Mouse (Mus musculus) cerebellum, postnatal 14 days (tissue): ENCODE data around the gene Zbtb20.
A peak's percentile ranks its signal among the peaks of the same experiment; 100 is the strongest.
"Not testable (repeated sequence)": the region's sequence is repeated elsewhere in the genome, so short reads cannot be mapped to it uniquely, and the experiment has no call there.

ENCODE experiments used
- DNase-seq, 2 experiments: peaks; one replicate each; pipeline ENCODE4 v3.0.0; 2021; ENCODE audit warnings: mixed read lengths in 2 of 2

The Zbtb20 gene

DNA sequence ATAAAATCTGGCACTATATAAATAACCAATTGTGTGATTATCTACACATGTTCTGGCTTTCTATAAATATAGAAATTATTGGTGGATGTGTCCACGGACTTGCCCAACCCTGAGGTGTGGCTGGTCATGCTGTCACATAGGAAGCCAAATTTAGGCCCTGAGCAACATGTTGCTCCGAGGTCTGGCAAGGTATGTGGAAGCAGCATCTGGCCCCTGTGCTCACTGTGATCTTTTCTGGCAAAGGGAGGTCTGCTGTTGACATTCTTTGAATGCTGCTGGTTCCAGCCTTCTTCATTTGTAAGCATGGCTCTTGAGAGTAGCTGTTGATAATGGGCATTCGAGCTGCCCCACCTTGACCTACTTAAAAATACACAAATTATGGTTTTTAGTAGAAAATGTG lies 35.0 kb downstream of the Zbtb20 start:
- DNase-seq = peak; percentile 52 to 63

DNA sequence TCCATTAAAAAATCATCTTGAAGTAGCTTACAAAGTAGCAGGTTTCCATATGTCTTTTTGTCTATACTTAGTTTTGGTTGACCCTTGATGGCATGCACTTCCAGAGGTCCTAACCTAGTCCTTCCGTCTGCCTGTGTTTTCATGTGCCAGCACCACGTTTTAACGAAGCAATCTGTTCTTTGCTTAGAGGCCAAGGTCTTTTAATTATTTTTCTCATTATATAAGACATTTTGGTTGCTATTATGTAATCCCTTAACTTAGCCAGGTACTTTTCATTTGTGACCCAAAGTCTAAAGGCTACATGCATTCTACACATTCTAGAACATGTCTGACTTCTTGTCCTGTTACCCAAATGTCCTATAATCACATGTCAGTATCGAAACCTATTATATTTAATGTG lies 35.6 kb downstream of the Zbtb20 start:
- no peak for DNase-seq

DNA sequence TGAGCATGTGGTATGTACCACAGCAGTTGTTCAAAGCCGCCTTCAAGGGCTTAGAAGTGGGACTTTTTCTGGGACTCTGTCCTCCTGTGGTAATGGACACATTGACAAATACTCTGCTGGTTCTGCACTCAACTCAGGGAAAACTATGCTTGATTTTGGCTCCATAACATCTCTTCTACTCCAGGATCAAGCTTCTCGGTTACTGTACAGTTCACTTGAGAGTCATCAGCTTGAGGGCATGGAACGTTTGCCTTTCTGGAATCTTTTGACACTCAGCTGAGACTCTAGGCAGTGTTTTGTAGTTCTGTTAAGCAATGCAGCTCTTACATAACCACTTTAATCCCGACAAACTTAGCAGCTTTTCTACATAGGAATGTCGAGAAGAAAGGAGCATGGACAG lies 36.1 kb downstream of the Zbtb20 start:
- no peak for DNase-seq

DNA sequence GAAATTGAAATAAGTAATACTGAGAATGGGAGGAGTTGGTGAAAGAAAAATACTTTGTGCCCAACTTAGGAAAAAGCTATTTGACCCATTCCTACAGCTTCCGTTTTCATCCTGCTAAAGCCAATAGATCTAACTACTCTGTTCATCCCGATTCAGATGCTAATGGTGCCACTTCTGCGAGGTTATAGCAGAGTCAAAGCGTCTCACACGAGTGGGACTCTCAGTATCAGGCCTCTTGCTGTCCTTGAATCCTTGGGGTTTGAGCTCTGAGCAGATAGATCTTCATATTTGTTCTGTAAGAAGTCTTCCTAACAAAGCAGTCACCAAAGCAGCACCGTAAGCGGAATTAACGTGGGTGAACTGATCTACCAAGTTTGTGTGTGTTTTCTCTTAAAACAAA lies 37.6 kb downstream of the Zbtb20 start:
- no peak for DNase-seq

DNA sequence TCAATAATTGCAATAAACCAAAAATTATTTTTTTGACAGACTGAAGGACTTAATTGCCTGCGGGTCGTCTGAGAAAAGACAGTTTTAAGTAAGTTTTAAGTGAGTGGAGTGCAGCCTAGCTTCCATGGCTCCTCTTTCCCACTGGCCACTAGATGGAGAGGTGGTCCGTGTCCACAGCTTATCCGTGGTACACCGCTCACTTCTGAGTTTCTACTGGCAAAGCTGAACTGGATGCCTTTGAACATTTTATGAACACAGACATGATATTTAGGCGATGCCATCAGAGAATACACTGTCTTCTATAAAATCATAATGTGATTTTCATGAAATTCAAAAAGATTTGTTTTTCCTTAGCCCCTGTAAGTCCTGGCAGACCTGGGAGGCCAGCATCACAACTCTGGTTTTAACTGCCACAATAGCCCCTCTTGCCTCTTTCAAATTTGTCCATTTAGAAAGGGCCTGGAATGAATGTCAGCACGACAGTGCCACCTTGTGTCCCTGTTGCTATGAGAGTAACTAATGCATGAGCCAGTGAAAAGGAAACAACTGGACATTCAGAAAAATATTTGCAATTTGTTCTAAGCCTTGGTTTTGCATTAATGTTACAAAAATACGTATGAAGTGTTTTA lies 38.9 kb downstream of the Zbtb20 start:
- peak; percentile 81 to 82 for DNase-seq

DNA sequence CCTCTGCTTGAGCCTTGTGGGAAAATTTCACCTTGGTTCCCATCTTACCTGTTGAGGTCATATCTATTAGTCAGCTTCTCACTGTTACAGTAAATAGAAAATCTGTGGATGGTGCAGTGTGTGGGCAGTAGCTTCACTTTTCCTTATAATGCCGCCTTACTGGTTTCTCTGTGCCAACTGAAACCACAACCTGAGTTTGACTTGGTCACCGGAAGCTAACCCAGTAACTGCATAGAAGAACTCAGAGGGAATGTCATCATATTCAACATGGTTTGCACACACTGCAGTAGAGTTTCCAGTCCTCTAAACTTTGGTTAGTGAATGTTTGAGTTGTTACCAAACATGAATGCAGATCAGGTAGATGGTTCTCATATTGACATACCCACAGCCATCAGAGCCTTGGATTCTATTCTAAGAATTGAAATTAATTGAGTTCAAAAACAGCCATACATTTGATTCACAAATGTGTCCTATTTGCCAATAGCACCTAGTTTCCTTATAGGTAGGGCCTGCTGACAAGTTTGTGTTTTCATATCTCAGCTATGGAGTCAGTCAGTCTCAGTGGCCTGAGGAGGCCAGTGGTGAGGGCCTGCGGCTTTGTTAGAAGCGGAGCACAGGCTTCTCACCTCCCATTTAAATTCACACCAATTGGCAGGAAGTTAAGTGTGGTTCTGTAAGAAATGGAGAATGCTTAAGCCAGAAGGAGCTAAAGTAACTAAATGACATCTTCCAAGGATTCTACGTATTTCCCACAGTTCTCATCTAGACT lies 44.5 kb downstream of the Zbtb20 start:
- no peak for DNase-seq

DNA sequence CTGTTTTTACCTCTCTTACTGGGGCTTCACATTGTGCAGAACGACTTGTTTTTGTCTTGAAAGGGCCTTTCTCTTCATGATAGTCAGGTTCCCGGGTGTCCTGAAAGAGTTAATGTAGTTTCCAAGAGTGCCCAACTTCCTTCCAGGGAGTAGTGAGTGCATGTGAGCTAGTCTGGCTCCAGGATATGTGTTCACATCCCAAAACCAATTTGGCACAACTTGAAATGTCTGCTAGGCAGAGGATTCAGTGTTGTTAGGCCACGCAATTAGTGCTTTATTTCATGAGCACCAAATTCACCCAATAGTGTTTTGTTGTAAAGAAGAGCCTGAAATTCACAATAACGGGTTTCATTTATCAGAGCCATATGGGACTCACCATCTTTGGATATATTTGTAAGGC lies 45.8 kb downstream of the Zbtb20 start:
- DNase-seq = no peak

DNA sequence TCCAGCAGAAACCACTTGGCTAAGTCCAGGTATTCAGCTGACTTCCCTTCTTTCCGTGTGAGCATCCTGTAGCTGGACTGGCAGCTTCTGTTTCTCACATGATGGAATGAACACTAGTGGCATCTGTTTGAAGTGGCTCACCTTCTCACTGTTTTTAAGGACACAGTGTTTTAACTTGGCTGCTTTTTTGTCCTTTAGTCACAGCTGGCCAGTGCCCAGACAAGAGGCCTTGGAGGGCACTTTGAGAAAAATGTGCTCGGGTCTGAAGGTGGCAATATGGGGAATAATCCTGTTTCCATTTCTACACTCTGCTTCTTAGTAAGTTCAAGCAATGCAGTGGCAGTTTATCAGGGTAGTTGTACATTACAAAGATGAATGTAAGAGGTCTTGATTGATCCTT lies 62.5 kb downstream of the Zbtb20 start:
- DNase-seq = no peak

DNA sequence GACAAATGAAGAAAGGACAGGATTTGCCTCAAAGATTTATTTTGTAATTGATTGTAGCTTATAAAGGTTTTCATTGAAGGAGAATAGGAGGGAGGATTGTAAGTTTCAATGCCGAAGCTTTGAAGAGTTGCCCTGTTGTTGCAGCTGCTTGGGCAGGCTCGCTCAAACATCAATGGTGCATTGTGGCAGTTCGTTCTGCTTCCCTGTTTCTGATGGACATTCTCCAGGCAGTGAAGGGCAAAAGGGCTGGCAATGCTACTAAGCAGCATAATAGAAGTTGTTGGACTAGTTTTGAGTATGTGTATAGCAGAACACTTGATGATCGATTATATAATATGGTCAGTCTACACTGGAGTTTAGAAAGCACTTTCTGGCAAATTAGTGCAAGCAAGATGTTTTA lies 71.3 kb downstream of the Zbtb20 start:
- DNase-seq = no peak

DNA sequence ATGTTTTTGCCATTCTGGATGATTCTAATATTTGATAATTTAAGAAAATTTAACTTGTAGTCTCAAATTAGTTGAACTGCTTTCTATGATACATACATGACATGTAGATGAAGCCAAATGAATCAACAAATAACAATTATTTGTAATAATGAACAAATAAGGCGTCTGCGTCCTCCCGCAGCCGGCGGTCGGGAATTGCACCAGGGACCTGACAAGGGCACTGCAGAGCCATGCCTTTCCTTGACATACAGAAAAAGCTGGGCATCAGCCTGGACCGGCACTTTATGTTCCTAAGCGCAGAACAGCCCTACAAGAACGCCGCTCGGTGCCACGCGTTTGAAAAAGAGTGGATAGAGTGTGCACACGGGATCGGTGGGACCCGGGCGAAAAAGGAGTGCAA lies 79.7 kb downstream of the Zbtb20 start:
- not testable (repeated sequence) for DNase-seq

DNA sequence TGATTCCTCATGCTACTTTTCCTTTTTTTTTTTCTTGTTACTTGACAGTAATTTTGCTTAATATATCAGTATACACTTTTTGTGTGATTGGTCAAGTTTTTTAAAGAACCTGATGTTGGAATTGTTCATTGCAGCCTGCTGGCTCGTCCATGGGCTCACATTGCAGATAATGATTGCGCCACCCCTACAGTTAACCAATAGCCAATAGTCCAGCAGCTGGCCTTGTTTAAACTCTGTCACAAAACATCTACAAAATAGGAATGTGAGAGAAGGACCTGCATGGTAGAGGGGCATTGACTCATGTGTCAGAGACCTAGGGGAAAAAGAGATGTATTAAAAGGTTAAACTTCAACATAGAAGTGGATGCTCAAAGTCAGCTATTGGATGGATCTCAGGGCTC lies 97.2 kb downstream of the Zbtb20 start:
- DNase-seq = no peak

DNA sequence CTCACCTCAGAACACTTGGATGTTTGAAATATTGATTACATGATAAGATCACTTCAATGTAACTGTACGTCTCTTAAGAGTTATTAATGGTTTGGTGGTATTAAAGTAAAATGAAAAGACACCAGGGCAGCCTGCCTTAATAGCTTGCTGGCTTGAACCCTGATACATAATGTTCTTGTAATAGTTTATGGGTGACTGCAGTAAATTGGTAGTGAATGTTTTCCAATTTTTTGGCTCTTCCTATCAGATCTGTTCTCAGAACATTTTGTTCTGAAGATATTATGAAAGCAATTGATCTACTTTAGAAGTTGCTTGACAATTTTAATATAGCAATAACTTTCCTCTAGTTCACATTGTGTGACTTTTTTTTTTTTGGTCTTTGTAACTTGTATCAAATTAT lies 123.2 kb downstream of the Zbtb20 start:
- no peak for DNase-seq

DNA sequence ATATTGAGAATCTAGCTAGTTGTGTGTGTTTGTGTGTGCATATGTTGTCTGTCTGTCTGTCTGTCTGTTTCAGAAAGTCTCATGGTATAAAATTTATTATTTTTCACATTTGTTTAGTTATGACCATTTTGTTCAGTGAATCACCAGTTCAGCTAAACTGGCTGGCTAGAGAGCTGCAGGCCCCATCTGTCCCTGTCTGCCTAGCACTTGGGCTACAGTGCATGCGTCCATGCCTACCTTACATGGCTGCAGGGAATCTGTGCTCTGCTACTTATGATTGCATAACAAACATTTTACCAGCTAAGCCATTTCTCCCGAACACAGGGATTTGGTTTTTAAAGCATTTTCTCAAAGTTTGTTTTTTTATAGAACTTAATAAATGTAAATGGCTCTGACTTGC lies 150.7 kb downstream of the Zbtb20 start:
- DNase-seq = peak; percentile 26 to 54

DNA sequence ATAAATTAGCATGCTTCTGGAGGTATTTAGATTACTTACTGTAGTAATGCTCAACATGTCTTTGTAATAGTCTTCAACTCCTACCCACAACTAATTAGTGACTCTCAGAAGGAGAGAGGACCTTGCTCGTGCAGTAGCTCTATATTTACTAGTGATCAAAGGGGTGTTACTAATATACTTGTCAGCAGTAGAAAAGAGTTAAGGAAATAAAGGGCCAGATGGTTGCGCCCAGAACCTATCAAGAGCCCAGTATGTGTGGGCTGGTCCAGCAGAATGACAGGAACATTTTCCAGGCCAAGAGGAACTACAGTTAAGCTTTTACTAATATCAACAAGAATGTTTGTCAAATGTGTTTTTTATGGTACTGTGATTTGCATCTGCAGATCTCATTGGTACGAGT lies 153.6 kb downstream of the Zbtb20 start:
- DNase-seq = peak in 1 of 2 experiments; percentile 14

DNA sequence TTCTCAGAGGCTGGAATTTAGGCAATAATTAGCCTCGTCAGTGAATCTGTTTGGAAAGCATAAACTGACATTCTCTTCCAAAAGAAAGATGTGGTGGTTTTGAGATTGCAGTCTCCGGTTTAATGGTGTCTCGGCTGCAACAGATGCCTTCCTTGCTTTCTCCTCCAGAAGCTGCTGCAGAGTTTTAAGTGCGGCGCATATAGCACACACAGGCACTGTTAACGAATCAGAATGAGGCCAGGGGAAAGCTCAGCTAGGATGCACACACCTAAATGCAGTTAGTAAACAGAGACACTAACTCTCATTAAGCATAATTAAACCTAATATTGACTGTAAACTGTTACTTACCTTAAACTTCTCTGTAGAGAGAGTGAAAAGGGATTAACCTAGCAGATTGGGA lies 160.0 kb downstream of the Zbtb20 start:
- no peak for DNase-seq

DNA sequence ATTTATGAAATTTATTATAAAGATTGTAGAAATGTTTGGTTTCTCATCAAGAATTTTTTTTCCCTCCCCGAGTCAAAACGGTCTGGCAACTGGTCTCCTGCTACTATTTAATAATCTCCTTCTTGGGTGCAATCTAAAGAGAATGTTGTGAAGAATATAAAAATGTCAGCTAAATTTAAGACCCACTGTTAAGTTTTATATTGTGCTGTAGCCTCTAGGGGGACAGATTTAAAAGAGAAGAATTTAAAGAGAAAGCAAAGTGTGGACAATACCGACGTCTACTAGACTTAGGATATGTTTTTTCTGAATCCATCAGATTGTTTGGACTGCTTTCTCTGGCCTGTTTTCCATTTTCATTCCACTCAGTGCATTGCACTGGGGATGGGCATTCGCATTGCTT lies 160.8 kb downstream of the Zbtb20 start:
- DNase-seq = no peak

DNA sequence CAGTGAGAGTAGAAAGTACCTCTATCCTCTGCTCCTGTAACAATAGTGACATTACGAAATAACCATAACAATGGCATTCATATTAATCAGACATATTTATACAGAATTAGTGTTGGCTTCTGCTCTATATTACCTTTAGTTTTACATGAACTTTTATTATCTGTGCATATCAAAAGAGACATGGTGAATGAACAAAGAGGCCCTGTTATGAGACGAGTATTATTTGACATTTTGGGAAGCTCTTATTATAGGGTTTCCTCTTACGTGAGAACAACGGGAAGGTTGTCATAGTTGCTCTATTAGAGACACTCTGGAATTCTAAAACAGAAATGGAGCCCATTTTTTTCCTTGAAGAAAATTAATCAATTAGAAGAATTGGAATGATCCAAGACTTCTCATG lies 161.6 kb downstream of the Zbtb20 start:
- DNase-seq = no peak

DNA sequence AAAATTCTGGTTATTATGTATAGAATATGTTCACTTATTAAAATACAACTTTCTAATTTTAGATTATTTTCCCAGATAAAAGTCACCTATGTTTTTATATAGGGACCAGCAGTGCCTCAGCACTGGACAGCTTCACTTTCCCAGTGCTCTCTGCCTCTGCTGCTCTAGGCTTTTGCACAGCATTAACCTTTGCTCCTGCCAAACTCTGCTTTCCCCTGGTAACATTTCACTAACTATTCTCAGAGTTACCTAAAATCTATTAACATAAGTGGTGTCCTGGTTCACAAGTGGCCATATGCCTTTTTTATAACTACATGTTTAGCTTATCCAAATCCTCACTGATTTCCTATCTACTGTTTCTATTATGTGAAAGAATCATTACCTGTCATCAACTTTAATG lies 169.9 kb downstream of the Zbtb20 start:
- DNase-seq = no peak

DNA sequence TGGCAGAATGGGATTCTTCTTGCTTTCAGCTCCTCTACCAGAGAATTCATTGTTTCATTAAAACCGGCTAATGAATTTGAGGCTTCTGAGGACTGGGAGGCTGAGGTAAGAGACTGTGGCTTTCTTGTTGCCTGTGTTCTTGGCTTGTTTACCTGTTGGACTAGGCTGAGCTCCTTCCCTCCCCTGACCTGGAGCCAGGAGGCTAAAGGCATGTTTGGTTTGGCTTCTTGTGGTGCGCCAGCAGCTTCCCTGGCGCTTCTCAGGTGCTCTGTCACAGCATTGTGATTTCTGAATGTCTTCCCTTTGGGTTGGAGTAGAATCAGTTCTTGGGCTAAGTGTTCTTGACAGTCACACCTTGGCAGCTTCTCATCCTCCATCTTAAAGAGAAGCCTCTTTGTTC lies 171.0 kb downstream of the Zbtb20 start:
- DNase-seq = peak; percentile 4 to 26

DNA sequence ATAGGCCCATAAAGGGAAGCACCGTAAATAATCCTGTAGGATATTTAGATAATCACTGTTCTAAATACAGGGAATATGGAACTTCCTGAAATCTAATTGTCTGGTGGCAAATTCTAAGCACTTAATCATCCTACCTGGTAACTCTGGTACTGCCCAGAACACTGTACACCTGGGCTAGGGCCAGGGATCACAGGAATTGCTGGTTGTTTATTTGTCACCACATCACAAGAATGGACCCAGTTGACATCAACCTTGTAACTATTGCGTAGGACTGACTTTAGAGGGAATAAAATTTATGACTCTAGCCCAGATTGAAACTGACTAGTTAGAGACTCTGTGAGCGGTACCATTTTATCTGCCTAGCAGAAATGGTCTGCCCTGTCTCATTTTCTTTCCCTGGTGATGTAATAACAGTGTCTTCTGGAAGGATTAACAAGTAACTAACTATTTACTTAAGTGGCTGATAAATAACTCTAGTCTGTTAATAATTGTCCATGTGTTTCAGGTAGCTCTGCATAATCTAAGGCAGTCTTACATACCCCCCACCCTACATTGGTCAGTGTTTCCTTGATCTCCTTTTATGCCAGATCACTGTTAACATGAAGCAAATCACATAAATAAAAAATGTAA lies 194.1 kb downstream of the Zbtb20 start:
- no peak for DNase-seq

DNA sequence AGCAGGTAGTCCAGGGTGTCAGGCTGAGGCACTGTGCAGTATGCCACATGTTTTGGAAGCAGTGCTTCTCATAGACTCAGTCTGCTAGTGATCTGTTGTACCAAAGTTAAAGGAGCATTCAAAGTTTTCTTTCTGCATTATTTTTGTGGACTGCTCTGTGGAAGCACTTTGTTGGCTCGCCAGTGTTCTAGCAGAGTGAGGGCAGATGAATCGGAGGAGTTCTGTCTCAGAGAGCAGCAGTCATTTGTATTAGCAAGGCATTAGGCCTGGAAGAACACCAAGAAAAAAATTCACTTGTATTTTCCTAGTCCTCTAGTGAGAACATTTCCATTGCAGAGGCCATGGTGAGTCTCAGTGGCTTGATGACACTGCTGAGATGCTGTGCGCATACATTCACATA lies 196.2 kb downstream of the Zbtb20 start:
- no peak for DNase-seq

DNA sequence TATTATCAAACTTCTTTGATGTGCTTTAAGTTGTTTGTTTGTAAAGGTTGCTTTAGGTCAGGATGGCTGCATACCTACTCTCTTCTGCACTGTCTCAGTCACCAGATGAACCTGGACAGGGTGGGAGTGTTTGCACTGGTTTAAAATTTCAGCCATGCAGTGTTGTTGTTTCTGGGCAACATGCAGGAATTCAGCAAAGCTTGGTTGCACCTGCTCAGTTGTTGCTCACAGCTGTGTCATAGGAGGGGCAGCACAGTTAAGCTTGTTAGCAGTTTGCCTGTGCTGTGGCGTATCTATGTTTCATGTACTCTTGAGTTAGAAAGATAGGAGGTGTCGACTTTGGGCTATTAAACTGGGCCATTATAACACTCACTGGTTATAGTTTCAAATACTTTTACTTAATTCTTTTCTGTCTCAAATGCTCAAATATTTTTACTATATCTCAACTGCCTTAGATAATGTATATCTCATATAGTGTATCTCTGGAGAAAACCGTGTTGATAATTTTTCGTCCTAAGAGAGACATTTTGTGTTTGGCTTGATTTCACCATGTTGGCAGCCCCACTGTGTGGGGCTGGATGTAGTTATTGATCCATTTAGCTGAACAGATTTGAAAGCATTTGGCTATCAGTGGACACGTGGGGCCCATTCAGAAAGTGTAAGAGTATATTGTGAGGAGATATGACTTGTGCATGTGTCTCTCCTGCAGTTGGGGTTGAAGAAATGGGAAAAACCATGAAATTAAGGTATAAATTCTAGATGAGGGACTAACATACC lies 197.3 kb downstream of the Zbtb20 start:
- DNase-seq = no peak

DNA sequence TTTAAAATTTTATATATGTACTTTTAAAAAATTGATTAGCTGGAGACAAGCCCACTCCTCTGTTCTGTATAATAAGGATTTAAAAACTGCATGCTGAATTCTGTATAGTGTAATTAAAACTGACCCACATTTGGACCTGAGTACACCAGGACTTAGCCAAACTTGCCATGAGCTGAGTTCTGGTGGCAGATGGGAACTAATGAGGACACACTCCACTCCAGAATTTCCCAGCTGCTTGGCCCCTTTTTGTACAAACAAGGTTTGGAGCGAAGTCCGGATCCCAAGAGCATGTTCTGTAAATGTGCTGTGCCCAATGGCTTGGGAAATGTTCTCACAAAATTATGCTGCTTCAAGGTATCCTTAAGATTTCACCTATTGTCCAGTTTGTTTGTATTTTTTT lies 204.7 kb downstream of the Zbtb20 start:
- peak; percentile 68 to 72 for DNase-seq
